Mouse (Mus musculus) intestine, postnatal 0 days (tissue): Measurements from ENCODE around the gene Cdkal1. TPM values are rescaled to one million over a fixed set of nuclear protein-coding genes. Genes with fewer than 3 reads are reported as not detected.
A peak's percentile ranks its signal among the peaks of the same experiment; 100 is the strongest.

ENCODE experiments used
- ATAC-seq: fragments of 200-750 bp; cut with Nextera tagmentation; 2 replicates; pipeline ENCODE4 v1.8.0; 2017; ENCODE audit warnings: mild to moderate bottlenecking, moderate TSS enrichment, moderate library complexity
- H3K27ac ChIP-seq: fragments of 300-500 bp; sonication (generic); 2 replicates; pipeline ENCODE4 v1.5.1; 2014; ENCODE audit warnings: mild to moderate bottlenecking, low read depth, low read length, moderate library complexity
- H3K27me3 ChIP-seq: fragments of 300-500 bp; sonication (generic); replicated peaks from 2 replicates; pipeline ENCODE4 v1.6.1; 2014; ENCODE audit warnings: low read length, mixed read lengths; ENCODE audit not compliant: control insufficient read depth, insufficient read depth
- H3K36me3 ChIP-seq: fragments of 300-500 bp; sonication (generic); 2 replicates; pipeline ENCODE4 v1.6.1; 2014; ENCODE audit warnings: mild to moderate bottlenecking, moderate library complexity; ENCODE audit not compliant: control insufficient read depth, insufficient read depth
- H3K4me1 ChIP-seq: fragments of 300-500 bp; sonication (generic); replicated peaks from 2 replicates; pipeline ENCODE4 v1.6.1; 2014; ENCODE audit warnings: antibody characterized with exemption, low read length, mixed read lengths; ENCODE audit not compliant: control insufficient read depth, insufficient read depth
- H3K4me2 ChIP-seq: fragments of 300-500 bp; sonication (generic); replicated peaks from 2 replicates; pipeline ENCODE4 v1.6.1; 2014; ENCODE audit warnings: low read depth, mild to moderate bottlenecking, moderate library complexity
- H3K4me3 ChIP-seq: fragments of 300-500 bp; sonication (generic); 2 replicates; pipeline ENCODE4 v1.5.1; 2014; ENCODE audit warnings: low read depth, low read length
- H3K9ac ChIP-seq: fragments of 300-500 bp; sonication (generic); 2 replicates; pipeline ENCODE4 v1.6.1; 2014; ENCODE audit warnings: mild to moderate bottlenecking, low read depth, low read length
- H3K9me3 ChIP-seq: fragments of 300-500 bp; sonication (generic); 2 replicates; pipeline ENCODE4 v1.6.1; 2016; ENCODE audit warnings: mixed run types; ENCODE audit not compliant: control insufficient read depth
- CTCF ChIP-seq: sonication (generic); IDR thresholded peaks from 2 replicates; pipeline ENCODE4 v1.5.1; 2016; ENCODE audit warnings: low read depth, mild to moderate bottlenecking, control low read depth, antibody characterized with exemption, moderate library complexity
- WGBS: fragments of 180-500 bp; shearing (Covaris S2); extraction: QIAGEN DNeasy Blood & Tissue Kit; methylation state at CpG from one replicate; pipeline ENCODE4 v1.1.7; 2014; 5-methylcytosine and 5-hydroxymethylcytosine counted together
- polyA plus RNA-seq: library from polyadenylated mRNA; unstranded; fragments of >200 nt; fragmentation: Nextera tagmentation; extraction: Ambion mirVana; gene quantifications from 2 replicates; pipeline ENCODE4 v1.2.1, GENCODE M21; 2015

The Cdkal1 gene
- polyA plus RNA-seq, 1 experiment from 2014 or later: 13.5 TPM

DNA sequence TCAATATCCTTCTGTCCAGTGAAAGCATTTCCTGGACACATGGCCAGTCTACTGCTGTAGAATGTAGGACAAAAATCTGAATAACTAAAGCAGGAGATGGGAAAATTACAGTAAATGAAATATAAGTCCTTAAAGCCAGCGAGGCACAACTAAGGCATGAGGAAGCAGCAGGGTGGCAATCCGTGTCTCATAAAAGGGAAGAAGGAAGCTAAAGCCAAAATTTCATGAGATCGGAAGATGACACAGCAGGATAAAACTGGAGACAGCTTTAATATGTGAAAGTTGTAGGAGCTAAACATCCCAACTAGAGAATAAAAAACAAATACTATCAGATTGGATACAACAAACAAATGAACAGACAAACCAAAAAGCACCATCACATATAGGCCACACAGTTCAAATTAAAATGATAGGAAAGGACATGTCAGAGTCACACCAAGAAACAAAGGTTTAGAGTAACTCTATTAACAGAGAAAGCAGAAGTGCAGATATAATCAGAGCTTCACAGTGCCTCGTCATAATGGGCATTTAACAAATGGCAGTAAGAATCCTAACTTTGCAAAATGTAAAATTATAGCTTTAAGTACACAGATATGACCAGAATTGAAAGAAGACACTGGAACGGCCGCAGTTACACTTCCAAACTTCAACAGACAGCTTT is 204.8 kb downstream of the Cdkal1 start:
- H3K4me1 ChIP-seq: peaks cover 8% of the 10 kb centered on the region; the same call in 1 of the 2 replicates
- TF ChIP-seq CTCF: no peak
- H3K9ac ChIP-seq: no peak overlapping the region
- no peak overlapping the region for H3K27ac ChIP-seq
- no peaks in the 10 kb centered on the region for H3K36me3 ChIP-seq
- H3K9me3 ChIP-seq: no peaks in the 10 kb centered on the region
- no peak overlapping the region for H3K4me3 ChIP-seq
- 87% methylated on average over 6 of the region's 6 CpGs for WGBS
- ATAC-seq: no peak
- no peak overlapping the region for H3K4me2 ChIP-seq
- no peaks in the 10 kb centered on the region for H3K27me3 ChIP-seq

DNA sequence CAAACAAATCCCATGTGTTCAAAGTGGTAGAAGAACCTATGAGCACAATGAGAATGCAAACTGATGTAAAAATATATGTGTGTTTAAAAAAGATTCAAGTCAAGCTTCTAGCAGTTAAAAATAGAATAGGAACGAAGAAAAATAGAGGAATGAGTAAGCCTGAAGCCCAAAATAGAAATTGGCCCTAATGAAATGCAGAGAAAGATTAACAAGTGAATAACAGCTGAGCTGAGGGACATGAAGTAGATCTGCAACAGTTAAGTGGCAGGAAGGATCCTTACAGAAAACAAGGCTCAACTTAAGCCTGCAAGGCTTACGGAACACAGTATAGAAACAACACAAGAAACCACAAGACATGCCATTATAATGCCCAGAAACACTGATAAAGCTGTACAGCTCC is 205.9 kb downstream of the Cdkal1 start:
- Histone ChIP-seq H3K4me2 (no peak overlapping the region), H3K4me3 (no peak overlapping the region), H3K27me3 (no peaks in the 10 kb centered on the region), H3K4me1 (peaks cover 8% of the 10 kb centered on the region; the same call in 1 of the 2 replicates), H3K27ac (no peak overlapping the region), H3K9me3 (no peaks in the 10 kb centered on the region), H3K36me3 (no peaks in the 10 kb centered on the region), H3K9ac (no peak overlapping the region)
- ATAC-seq: no peak
- 59% methylated on average over 2 of the region's 2 CpGs for WGBS
- TF ChIP-seq CTCF: no peak

DNA sequence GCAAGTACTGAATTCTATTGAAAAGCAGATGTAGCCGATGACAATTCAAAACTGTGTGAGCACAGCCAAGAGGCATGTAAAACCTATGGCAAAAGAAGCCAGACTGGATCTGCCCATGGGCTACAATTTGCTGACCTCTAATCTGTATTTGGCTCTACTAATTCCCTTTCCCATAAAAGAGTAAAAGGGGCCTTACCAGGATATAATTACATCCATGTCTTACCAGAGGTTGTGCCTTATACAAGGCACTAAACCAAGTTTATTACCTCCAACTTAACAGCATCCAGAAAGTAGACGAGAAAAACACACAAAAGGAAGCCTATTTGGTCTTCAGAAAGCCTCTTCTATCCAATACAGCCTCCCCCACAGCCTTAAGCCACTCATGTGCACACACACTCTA is 213.2 kb downstream of the Cdkal1 start:
- Histone ChIP-seq H3K27me3 (no peaks in the 10 kb centered on the region), H3K4me2 (no peak overlapping the region), H3K4me3 (no peak overlapping the region), H3K4me1 (no peaks in the 10 kb centered on the region), H3K9ac (no peak overlapping the region), H3K9me3 (no peaks in the 10 kb centered on the region), H3K36me3 (no peaks in the 10 kb centered on the region), H3K27ac (no peak overlapping the region)
- no peak for TF ChIP-seq CTCF
- 66% methylated on average over 2 of the region's 2 CpGs for WGBS
- ATAC-seq: no peak

DNA sequence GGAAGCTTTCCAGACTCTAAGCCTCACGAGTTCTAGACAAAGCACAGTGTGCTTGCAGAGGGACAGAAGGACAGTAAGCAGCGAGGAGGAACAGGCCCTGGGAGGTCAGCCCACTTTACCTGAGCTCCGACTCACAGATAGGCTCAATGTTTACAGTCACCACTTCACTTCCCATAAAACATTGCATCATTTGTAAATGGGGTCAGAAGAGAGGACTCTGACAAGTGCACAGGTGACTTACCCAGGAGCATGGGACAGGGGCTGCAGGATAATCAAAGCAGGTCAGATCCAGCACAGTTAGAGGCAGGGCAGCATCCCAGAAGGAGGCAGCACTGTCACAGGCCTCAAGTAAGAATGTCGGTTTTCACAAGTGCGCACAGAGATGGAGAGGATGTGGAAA is 214.3 kb downstream of the Cdkal1 start:
- H3K36me3 ChIP-seq: no peaks in the 10 kb centered on the region
- H3K27ac ChIP-seq: no peak overlapping the region
- H3K9me3 ChIP-seq: no peaks in the 10 kb centered on the region
- peak; percentile 25; the same call in 1 of the 2 replicates for ATAC-seq
- no peak overlapping the region for H3K4me3 ChIP-seq
- H3K9ac ChIP-seq: no peak overlapping the region
- 62% methylated on average over 5 of the region's 5 CpGs for WGBS
- H3K4me1 ChIP-seq: no peaks in the 10 kb centered on the region
- H3K4me2 ChIP-seq: no peak overlapping the region
- TF ChIP-seq CTCF: 0 out of 2 replicates have a peak, but pooled peaks have one; percentile 20
- H3K27me3 ChIP-seq: no peaks in the 10 kb centered on the region

DNA sequence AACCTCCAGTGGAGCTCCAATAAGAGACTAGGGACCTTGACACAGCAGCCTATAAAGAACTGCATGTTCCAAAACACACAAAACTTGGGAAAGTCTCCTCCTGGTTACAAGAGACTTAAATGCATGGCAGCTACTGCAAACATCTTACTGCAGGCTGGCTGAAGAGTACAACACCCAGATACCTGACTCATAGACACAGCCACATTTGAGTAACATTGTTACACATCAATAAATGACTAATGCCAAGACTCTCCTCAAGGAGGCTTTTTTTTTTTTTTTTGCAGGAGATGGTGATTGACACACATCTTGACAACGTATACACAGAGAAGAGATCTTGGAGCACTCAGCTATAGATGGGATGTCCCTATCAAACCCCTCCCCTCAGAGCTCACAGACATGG is 215.3 kb downstream of the Cdkal1 start:
- Histone ChIP-seq H3K4me1 (no peaks in the 10 kb centered on the region), H3K9ac (no peak overlapping the region), H3K4me2 (no peak overlapping the region), H3K4me3 (no peak overlapping the region), H3K27ac (no peak overlapping the region), H3K27me3 (no peaks in the 10 kb centered on the region), H3K9me3 (no peaks in the 10 kb centered on the region), H3K36me3 (no peaks in the 10 kb centered on the region)
- no peak for TF ChIP-seq CTCF
- no peak for ATAC-seq
- WGBS: 96% methylated on average over 1 of the region's 1 CpGs

DNA sequence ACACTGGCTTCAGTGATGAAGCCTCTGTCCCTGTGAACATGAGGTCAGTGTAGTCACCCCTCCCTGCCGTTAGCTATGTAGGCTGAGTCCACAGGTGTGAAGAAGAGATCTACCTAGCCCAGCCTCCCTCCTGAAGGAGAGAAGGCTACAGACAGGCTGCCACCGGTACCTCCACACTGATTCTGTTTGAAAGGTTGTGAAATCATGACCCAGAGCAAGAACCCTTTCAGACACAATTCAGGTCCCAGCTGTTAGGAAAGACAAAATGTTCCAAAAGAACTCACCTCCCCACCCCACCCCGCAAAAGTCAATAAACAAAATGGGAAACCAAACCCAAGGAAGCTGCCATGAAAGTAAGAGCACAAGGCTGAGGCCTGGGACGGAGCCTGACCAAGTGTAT is 217.2 kb downstream of the Cdkal1 start:
- H3K4me2 ChIP-seq: no peak overlapping the region
- no peaks in the 10 kb centered on the region for H3K36me3 ChIP-seq
- H3K4me3 ChIP-seq: no peak overlapping the region
- ATAC-seq: no peak
- TF ChIP-seq CTCF: no peak
- no peak overlapping the region for H3K9ac ChIP-seq
- 90% methylated on average over 4 of the region's 4 CpGs for WGBS
- H3K9me3 ChIP-seq: no peaks in the 10 kb centered on the region
- no peaks in the 10 kb centered on the region for H3K27me3 ChIP-seq
- no peak overlapping the region for H3K27ac ChIP-seq
- H3K4me1 ChIP-seq: no peaks in the 10 kb centered on the region

DNA sequence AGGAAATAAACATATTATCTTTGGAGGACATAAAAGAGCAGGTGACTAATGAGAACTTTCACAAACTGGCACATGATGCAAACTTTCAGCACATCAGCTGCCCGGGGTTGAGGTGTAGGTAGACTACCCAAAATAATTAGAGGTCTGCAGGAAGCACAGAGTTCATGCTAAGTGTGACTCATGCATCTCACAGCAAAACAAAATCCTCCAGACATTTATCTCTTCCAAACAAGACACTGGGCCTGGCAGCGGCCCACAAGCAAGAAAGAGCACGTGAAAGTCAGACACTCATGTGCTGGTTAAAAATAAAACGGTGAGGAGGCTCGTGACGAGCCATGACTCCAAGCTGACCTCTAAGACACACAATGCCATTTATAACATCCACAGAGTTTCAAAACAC is 217.7 kb downstream of the Cdkal1 start:
- 41% methylated on average over 6 of the region's 6 CpGs for WGBS
- H3K4me3 ChIP-seq: no peak overlapping the region
- ATAC-seq: peak; percentile 31; the same call in 1 of the 2 replicates
- H3K36me3 ChIP-seq: no peaks in the 10 kb centered on the region
- no peak overlapping the region for H3K27ac ChIP-seq
- no peaks in the 10 kb centered on the region for H3K9me3 ChIP-seq
- no peaks in the 10 kb centered on the region for H3K27me3 ChIP-seq
- no peak for TF ChIP-seq CTCF
- H3K4me1 ChIP-seq: no peaks in the 10 kb centered on the region
- H3K9ac ChIP-seq: no peak overlapping the region
- H3K4me2 ChIP-seq: no peak overlapping the region
